Mouse (Mus musculus): ENCODE results near the gene Lsm11.

DNA sequence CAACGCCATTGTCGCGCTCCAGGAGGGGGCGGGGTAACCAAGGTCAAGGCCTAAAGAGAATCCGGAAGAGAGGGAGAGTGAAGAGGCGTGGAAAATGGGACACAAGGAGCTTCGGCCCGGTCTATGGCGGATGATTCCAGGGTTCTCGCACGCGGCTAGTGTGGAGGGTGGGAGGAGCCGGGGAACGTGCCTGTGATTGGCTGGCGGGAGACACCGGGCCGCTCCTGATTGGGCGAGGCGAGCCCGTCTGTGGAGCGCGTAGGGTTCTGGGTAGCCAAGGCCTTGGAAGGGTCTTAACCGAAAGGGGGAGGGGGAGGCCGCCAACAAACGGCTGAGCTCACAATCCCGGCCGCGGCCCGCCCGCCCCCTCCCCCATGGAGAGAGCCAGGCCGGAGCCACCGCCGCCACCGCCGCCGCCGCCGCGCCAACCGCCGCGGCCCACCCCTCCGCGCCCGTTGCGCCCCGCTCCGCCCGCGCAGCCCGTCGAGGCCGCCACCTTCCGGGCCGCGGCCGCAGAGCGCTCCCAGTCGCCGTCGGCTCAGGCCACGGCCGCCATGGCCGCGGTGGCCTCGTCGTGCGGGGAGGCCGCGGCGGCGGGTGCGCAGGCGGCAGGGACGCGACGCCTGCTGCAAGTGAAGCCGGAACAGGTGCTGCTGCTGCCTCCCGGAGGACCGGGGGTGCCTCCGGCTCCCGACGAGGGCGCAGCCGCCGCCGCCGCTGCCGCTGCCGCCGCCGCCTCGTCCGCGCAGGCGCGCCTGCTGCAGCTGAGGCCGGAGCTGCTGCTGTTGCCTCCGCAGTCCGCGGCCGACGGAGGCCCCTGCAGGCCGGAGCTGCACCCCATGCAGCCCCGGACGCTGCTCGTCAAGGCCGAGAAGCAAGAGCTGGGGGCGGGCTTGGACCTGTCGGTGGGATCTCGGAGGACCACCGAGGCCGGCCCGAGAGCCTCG lies 35.5 kb upstream of the Lsm11 start, which contains the start of gene Sox30:
- TF ChIP-seq GATA1 (IDR thresholded peaks at IDR 0.05; ENCODE audit: low read length) (no peak), TAL1 (IDR thresholded peaks at IDR 0.05; ENCODE audit: low read length) (no peak)

Measured in erythroblast, embryonic 14.5 days (primary cell).